Mouse (Mus musculus): ENCODE results near the gene Ifna6. TPM values are rescaled to one million over a fixed set of nuclear protein-coding genes. Genes with fewer than 3 reads are reported as not detected.
"Not testable (repeated sequence)": the region's sequence is repeated elsewhere in the genome, so short reads cannot be mapped to it uniquely, and the experiment has no call there.

Gene Ifna6
- not detected in 2 replicates for polyA plus RNA-seq (2016; fragmentation: Nextera tagmentation; extraction: Ambion mirVana)

DNA sequence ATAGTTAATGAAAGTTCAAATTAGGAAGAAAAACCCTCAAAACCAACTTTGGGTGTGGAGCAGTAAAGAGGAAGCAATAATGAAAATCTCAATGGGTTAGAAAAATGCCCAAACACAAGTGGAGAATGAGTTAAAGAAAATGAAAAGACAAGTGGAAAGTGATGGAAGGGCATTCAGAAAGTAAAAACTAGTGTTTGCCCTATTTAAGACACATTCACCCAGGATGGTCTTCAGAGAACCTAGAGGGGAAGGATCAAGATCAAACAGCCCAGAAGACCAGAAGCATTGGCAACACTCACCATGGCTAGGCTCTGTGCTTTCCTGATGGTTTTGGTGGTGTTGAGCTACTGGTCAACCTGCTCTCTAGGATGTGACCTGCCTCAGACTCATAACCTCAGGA is at the start of gene Ifna6:
Gene Ifna6, plus strand, starts transcription at position 301 of the 400 bp plus-strand sequence.
- H3K4me3 ChIP-seq; H3K27ac ChIP-seq; DNase-seq (ENCODE audit: low spot score); H3K27me3 ChIP-seq (ENCODE audit: insufficient read depth, poor library complexity, severe bottlenecking); H3K9me3 ChIP-seq; H3K36me3 ChIP-seq; H3K4me1 ChIP-seq: not testable (repeated sequence)

DNA sequence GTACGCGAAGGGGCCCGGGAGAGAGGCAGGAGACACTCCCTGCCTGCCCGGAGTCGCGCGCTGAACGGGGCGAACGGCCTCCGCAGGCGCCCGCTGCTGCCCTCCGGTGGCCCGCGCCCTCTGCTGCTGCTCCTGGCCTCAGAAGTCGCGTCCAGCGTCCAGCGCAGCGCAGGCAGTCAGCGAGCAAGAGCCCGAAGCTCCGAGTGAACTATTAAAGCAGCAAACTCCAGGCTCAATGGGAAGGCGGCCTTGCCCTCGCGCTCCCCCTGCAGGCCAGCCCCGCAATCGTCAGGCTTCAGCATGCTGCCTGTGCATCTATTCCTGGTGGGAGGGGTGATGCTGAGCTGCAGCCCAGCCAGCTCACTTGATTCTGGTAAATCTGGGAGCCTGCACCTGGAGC is 47.7 kb upstream of the Ifna6 start, which contains the start of gene Gm13272:
Gene Gm13272, plus strand, starts transcription at position 301 of the 400 bp plus-strand sequence.
- H3K4me3 ChIP-seq; DNase-seq (ENCODE audit: low spot score); H3K27ac ChIP-seq; H3K9me3 ChIP-seq; H3K36me3 ChIP-seq; H3K27me3 ChIP-seq (ENCODE audit: insufficient read depth, poor library complexity, severe bottlenecking); H3K4me1 ChIP-seq: not testable (repeated sequence)
- WGBS, result no CpG with 5 or more reads among the region's 29 CpGs

DNA sequence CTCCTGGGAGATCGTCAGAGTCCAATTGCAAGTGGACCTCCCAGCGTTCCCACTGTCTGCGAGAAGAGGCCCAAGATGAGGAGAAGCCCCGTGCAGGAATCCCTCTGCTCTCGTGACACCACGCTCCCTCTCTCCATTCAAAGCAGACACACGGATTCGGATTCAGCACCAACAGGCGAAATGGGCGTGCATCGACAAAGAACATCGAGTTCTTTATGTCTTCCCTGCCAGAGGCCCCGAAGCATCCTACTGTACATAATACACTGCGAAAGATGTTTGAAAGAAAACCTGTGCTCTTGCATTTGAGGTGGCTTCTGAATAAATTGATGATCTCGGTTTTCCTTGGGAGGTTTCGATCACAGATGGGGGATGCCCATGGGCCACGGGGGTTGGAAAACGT is 46.9 kb upstream of the Ifna6 start:
- H3K27ac ChIP-seq; H3K4me3 ChIP-seq; H3K9me3 ChIP-seq; DNase-seq (ENCODE audit: low spot score); H3K27me3 ChIP-seq (ENCODE audit: insufficient read depth, poor library complexity, severe bottlenecking); H3K36me3 ChIP-seq; H3K4me1 ChIP-seq: not testable (repeated sequence)
- 39% methylated on average over 16 of the region's 18 CpGs for WGBS

DNA sequence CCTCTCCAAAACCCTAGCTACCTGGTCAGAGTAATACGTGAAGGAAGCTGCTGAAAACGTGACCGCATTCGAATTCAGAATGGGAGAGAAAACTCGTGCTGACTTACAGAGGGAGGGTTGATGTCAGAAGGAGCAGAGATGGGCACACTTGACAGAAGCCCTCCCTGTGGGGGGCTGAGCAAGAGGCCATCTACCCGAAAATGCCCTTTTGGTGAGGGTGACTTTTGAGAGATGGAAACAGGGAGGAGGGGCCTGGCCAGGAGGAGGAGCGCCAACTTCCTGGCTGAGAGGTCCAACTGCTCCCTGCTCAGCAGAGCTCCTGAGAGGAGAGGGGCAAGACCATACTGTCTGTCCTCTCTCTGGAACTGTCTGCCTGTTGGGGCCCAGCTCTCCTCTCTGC is 45.4 kb upstream of the Ifna6 start, which contains the start of gene Ifnz:
Gene Ifnz, plus strand, starts transcription at position 301 of the 400 bp plus-strand sequence.
- H3K27me3 ChIP-seq (ENCODE audit: insufficient read depth, poor library complexity, severe bottlenecking); H3K4me3 ChIP-seq; H3K9me3 ChIP-seq; H3K36me3 ChIP-seq; H3K27ac ChIP-seq; DNase-seq (ENCODE audit: low spot score); H3K4me1 ChIP-seq: not testable (repeated sequence)
- WGBS, result 19% methylated on average over 4 of the region's 7 CpGs

DNA sequence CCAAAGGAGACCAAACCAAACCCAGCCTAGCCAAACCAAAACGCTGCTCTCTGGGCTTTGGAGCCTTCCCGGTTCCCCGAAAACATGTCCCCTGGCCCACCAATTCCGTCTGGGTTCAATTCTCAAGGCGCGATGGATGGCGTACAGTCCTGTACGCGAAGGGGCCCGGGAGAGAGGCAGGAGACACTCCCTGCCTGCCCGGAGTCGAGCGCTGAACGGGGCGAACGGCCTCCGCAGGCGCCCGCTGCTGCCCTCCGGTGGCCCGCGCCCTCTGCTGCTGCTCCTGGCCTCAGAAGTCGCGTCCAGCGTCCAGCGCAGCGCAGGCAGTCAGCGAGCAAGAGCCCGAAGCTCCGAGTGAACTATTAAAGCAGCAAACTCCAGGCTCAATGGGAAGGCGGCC is 44.9 kb upstream of the Ifna6 start:
- H3K4me3 ChIP-seq; H3K9me3 ChIP-seq; DNase-seq (ENCODE audit: low spot score); H3K36me3 ChIP-seq; H3K4me1 ChIP-seq; H3K27me3 ChIP-seq (ENCODE audit: insufficient read depth, poor library complexity, severe bottlenecking); H3K27ac ChIP-seq: not testable (repeated sequence)
- 2% methylated on average over 17 of the region's 31 CpGs for WGBS

DNA sequence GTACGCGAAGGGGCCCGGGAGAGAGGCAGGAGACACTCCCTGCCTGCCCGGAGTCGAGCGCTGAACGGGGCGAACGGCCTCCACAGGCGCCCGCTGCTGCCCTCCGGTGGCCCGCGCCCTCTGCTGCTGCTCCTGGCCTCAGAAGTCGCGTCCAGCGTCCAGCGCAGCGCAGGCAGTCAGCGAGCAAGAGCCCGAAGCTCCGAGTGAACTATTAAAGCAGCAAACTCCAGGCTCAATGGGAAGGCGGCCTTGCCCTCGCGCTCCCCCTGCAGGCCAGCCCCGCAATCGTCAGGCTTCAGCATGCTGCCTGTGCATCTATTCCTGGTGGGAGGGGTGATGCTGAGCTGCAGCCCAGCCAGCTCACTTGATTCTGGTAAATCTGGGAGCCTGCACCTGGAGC is 41.8 kb upstream of the Ifna6 start, which contains the start of gene Gm13276:
Gene Gm13276, plus strand, starts transcription at position 301 of the 400 bp plus-strand sequence.
- not testable (repeated sequence) for H3K27me3 ChIP-seq (ENCODE audit: insufficient read depth, poor library complexity, severe bottlenecking); DNase-seq (ENCODE audit: low spot score)
- no CpG with 5 or more reads among the region's 27 CpGs for WGBS

GRCm38 (mm10) chr4:88788402-88788801 is 38.8 kb upstream of the Ifna6 start, which contains the start of gene Gm13277:
Gm13277 (plus strand) TSS chr4:88788632.
- 0% methylated on average over 3 of the region's 28 CpGs for WGBS
- H3K27me3 ChIP-seq (ENCODE audit: insufficient read depth, poor library complexity, severe bottlenecking); H3K27ac ChIP-seq; H3K9me3 ChIP-seq; H3K4me1 ChIP-seq; DNase-seq (ENCODE audit: low spot score); H3K4me3 ChIP-seq; H3K36me3 ChIP-seq: not testable (repeated sequence)

More for the DNA sequence above, 41.8 kb upstream of the Ifna6 start, which contains the start of gene Gm13276:
- H3K4me1 ChIP-seq, H3K27ac ChIP-seq, H3K4me3 ChIP-seq, H3K36me3 ChIP-seq, H3K9me3 ChIP-seq: not testable (repeated sequence)

GRCm38 (mm10) chr4:88791250-88791649 is 36.0 kb upstream of the Ifna6 start, which contains the start of gene Gm13278:
Gm13278 (plus strand) TSS chr4:88791550.
- WGBS, result no CpG with 5 or more reads among the region's 28 CpGs
- H3K4me3 ChIP-seq; H3K36me3 ChIP-seq; DNase-seq (ENCODE audit: low spot score); H3K4me1 ChIP-seq; H3K9me3 ChIP-seq; H3K27ac ChIP-seq; H3K27me3 ChIP-seq (ENCODE audit: insufficient read depth, poor library complexity, severe bottlenecking): not testable (repeated sequence)

- H3K27me3 ChIP-seq (ENCODE audit: insufficient read depth, poor library complexity, severe bottlenecking); H3K36me3 ChIP-seq; H3K4me1 ChIP-seq; H3K4me3 ChIP-seq; DNase-seq (ENCODE audit: low spot score); H3K27ac ChIP-seq; H3K9me3 ChIP-seq: not testable (repeated sequence)
- under 1% methylated on average over 19 of the region's 52 CpGs for WGBS
Observed at GRCm38 (mm10) chr4:88793936-88794675, 33.1 kb upstream of the Ifna6 start, which contains the start of gene Gm13275. Gm13275 (plus strand) TSS chr4:88794487.

GRCm38 (mm10) chr4:88797097-88797496 is 30.1 kb upstream of the Ifna6 start, which contains the start of gene Gm13279:
Gm13279 (plus strand) TSS chr4:88797397.
- H3K4me1 ChIP-seq; H3K9me3 ChIP-seq; H3K4me3 ChIP-seq; H3K27me3 ChIP-seq (ENCODE audit: insufficient read depth, poor library complexity, severe bottlenecking); H3K27ac ChIP-seq; DNase-seq (ENCODE audit: low spot score); H3K36me3 ChIP-seq: not testable (repeated sequence)
- WGBS, result no CpG with 5 or more reads among the region's 28 CpGs

- H3K27me3 ChIP-seq (ENCODE audit: insufficient read depth, poor library complexity, severe bottlenecking); H3K27ac ChIP-seq; H3K9me3 ChIP-seq; DNase-seq (ENCODE audit: low spot score); H3K4me3 ChIP-seq; H3K36me3 ChIP-seq; H3K4me1 ChIP-seq: not testable (repeated sequence)
- 16% methylated on average over 6 of the region's 7 CpGs for WGBS
Observed at GRCm38 (mm10) chr4:88799365-88799764, 27.9 kb upstream of the Ifna6 start, which contains the start of gene Gm13285. Gm13285 (plus strand) TSS chr4:88799665.

GRCm38 (mm10) chr4:88802954-88803353 is 24.3 kb upstream of the Ifna6 start, which contains the start of gene Gm13287:
Gm13287 (plus strand) TSS chr4:88803254.
- not testable (repeated sequence) for H3K27me3 ChIP-seq (ENCODE audit: insufficient read depth, poor library complexity, severe bottlenecking); H3K4me3 ChIP-seq; H3K4me1 ChIP-seq; DNase-seq (ENCODE audit: low spot score); H3K27ac ChIP-seq; H3K9me3 ChIP-seq; H3K36me3 ChIP-seq
- WGBS, result no CpG with 5 or more reads among the region's 29 CpGs

- WGBS, result no CpG with 5 or more reads among the region's 8 CpGs
- not testable (repeated sequence) for H3K27me3 ChIP-seq (ENCODE audit: insufficient read depth, poor library complexity, severe bottlenecking); H3K4me1 ChIP-seq; DNase-seq (ENCODE audit: low spot score); H3K36me3 ChIP-seq; H3K27ac ChIP-seq; H3K9me3 ChIP-seq
- peak within 1 kb of the TSS; percentile 33; the same call in 1 of the 2 replicates for H3K4me3 ChIP-seq
Observed at GRCm38 (mm10) chr4:88805231-88805630, 22.0 kb upstream of the Ifna6 start, which contains the start of gene Gm13288. Gm13288 (plus strand) TSS chr4:88805531.
